Mouse (Mus musculus): ENCODE measurements around the gene Hist1h1e. TPM values are rescaled to one million over a fixed set of nuclear protein-coding genes. Genes with fewer than 3 reads are reported as not detected.
A peak's percentile ranks its signal among the peaks of the same experiment; 100 is the strongest.

The Hist1h1e gene
- polyA plus RNA-seq, 1 experiment = 2.4 TPM

DNA sequence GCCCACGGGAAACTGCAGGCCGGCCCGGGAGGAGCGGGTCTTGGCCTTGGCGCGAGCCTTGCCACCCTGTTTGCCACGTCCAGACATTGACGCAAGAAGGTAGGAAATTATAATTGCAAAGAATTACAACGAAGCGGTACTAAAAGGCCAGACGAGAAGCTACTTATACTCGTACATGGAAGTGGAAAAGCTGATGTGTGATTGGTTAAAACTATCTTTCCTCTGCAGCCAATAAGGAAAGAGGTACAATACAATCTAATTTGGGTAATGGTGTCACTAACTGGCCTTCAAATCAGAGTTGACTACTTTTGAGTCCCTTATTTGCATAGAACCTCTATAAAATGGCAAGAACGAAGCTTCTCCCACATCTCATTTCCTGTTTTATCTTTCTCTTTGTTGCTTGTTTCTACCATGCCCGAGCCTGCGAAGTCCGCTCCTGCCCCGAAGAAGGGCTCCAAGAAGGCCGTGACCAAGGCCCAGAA, 51.3 kb downstream of the Hist1h1e start, which contains the start of the genes Hist1h2ae and Hist1h2bg:
TSS of gene Hist1h2ae (minus strand) at position 199 of the 482 bp plus-strand sequence.
TSS of gene Hist1h2bg (plus strand) at position 375 of the 482 bp plus-strand sequence.
- H3K4me3 ChIP-seq (ENCODE audit: low read depth, low read length) = peak within 1 kb of the TSS; percentile 69
- TF ChIP-seq CTCF (IDR thresholded peaks at IDR 0.05; ENCODE audit: extremely low read depth, insufficient read length, insufficient replicate concordance, low read depth, low read length) = no peak
- 0% methylated on average over 18 of the region's 18 CpGs for WGBS
- H3K27me3 ChIP-seq (ENCODE audit: control insufficient read depth, insufficient read depth, low read length) = no peaks in the 10 kb centered on the region
- H3K27ac ChIP-seq (ENCODE audit: insufficient read depth, low read depth, low read length) = peak within 1 kb of the TSS; percentile 90
- no peaks in the 10 kb centered on the region for H3K36me3 ChIP-seq (ENCODE audit: control insufficient read depth, insufficient read depth, low read length)
- H3K4me1 ChIP-seq (ENCODE audit: control insufficient read depth, insufficient read depth, insufficient read length, low read length) = no peaks in the 10 kb centered on the region

Other genes with a start within 250 kb of the Hist1h1e start
- 0.95 and 1.2 TPM in 2 replicates for gene Abt1, start 198.7 kb downstream of the Hist1h1e start, polyA plus RNA-seq (2012; rRNA removed)
- 0.05 TPM in 1 of 2 replicates, not detected in the other for gene Btn1a1, start 156.7 kb downstream of the Hist1h1e start, polyA plus RNA-seq (2012; rRNA removed)
- not detected in 2 replicates for gene Btn2a2, start 133.7 kb downstream of the Hist1h1e start, polyA plus RNA-seq (2012; rRNA removed)
- 39.6 and 71.6 TPM in 2 replicates for gene Hist1h4h, start 91.5 kb downstream of the Hist1h1e start, polyA plus RNA-seq (2012; rRNA removed)
- gene Hist1h2af, start 88.7 kb downstream of the Hist1h1e start, polyA plus RNA-seq (2012; rRNA removed) = 631 and 1,420 TPM in 2 replicates
- 43.4 and 65.8 TPM in 2 replicates for gene Hist1h3g, start 87.1 kb downstream of the Hist1h1e start, polyA plus RNA-seq (2012; rRNA removed)
- 2.4 and 5.1 TPM in 2 replicates for gene Hist1h2bh, start 79.2 kb downstream of the Hist1h1e start, polyA plus RNA-seq (2012; rRNA removed)
- gene Hist1h3f, start 78.5 kb downstream of the Hist1h1e start, polyA plus RNA-seq (2012; rRNA removed) = 9.6 and 13.1 TPM in 2 replicates
- gene Hist1h4f, start 70.9 kb downstream of the Hist1h1e start, polyA plus RNA-seq (2012; rRNA removed) = 13.6 and 21.3 TPM in 2 replicates
- 0.27 and 0.29 TPM in 2 replicates for gene Hist1h1d, start 69.3 kb downstream of the Hist1h1e start, polyA plus RNA-seq (2012; rRNA removed)
- 27.6 and 43.3 TPM in 2 replicates for gene Hist1h3e, start 60.2 kb downstream of the Hist1h1e start, polyA plus RNA-seq (2012; rRNA removed)
- 27.3 and 38.0 TPM in 2 replicates for gene Hist1h2ae, start 51.3 kb downstream of the Hist1h1e start, polyA plus RNA-seq (2012; rRNA removed)
- 32.8 and 51.3 TPM in 2 replicates for gene Hist1h2bg, start 51.2 kb downstream of the Hist1h1e start, polyA plus RNA-seq (2012; rRNA removed)
- gene Hist1h2bf, start 48.4 kb downstream of the Hist1h1e start, polyA plus RNA-seq (2012; rRNA removed) = 9.0 and 24.6 TPM in 2 replicates
- gene Hist1h2ad, start 48.2 kb downstream of the Hist1h1e start, polyA plus RNA-seq (2012; rRNA removed) = 21.3 and 30.3 TPM in 2 replicates
- 11.5 and 24.2 TPM in 2 replicates for gene Hist1h3d, start 46.8 kb downstream of the Hist1h1e start, polyA plus RNA-seq (2012; rRNA removed)
- 10.1 and 13.8 TPM in 2 replicates for gene Hist1h4d, start 41.0 kb downstream of the Hist1h1e start, polyA plus RNA-seq (2012; rRNA removed)
- 1.5 and 1.8 TPM in 2 replicates for gene Hist1h2be, start 1.4 kb downstream of the Hist1h1e start, polyA plus RNA-seq (2012; rRNA removed)
- gene Hist1h2ac, start 61.4 kb upstream of the Hist1h1e start, polyA plus RNA-seq (2012; rRNA removed) = 3.1 and 4.0 TPM in 2 replicates
- 210 and 772 TPM in 2 replicates for gene Hist1h2bc, start 61.6 kb upstream of the Hist1h1e start, polyA plus RNA-seq (2012; rRNA removed)
- not detected in 2 replicates for gene Hist1h1t, start 73.3 kb upstream of the Hist1h1e start, polyA plus RNA-seq (2012; rRNA removed)
- gene Hist1h4c, start 75.9 kb upstream of the Hist1h1e start, polyA plus RNA-seq (2012; rRNA removed) = 13.7 and 17.8 TPM in 2 replicates
- 3.5 and 7.7 TPM in 2 replicates for gene Hfe, start 88.3 kb upstream of the Hist1h1e start, polyA plus RNA-seq (2012; rRNA removed)
- gene Hist1h1c, start 116.2 kb upstream of the Hist1h1e start, polyA plus RNA-seq (2012; rRNA removed) = 25.6 and 68.0 TPM in 2 replicates
- 39.3 and 49.1 TPM in 2 replicates for gene Hist1h3c, start 123.0 kb upstream of the Hist1h1e start, polyA plus RNA-seq (2012; rRNA removed)
- gene Hist1h2bb, start 124.2 kb upstream of the Hist1h1e start, polyA plus RNA-seq (2012; rRNA removed) = 17.8 and 19.7 TPM in 2 replicates
- 32.5 and 55.3 TPM in 2 replicates for gene Hist1h2ab, start 128.6 kb upstream of the Hist1h1e start, polyA plus RNA-seq (2012; rRNA removed)
- 39.8 and 49.8 TPM in 2 replicates for gene Hist1h3b, start 129.7 kb upstream of the Hist1h1e start, polyA plus RNA-seq (2012; rRNA removed)
- 17.0 and 25.9 TPM in 2 replicates for gene Hist1h4b, start 134.5 kb upstream of the Hist1h1e start, polyA plus RNA-seq (2012; rRNA removed)
- 17.4 and 19.9 TPM in 2 replicates for gene Hist1h4a, start 138.7 kb upstream of the Hist1h1e start, polyA plus RNA-seq (2012; rRNA removed)
- 32.6 and 42.4 TPM in 2 replicates for gene Hist1h3a, start 139.8 kb upstream of the Hist1h1e start, polyA plus RNA-seq (2012; rRNA removed)
- gene Hist1h1a, start 141.1 kb upstream of the Hist1h1e start, polyA plus RNA-seq (2012; rRNA removed) = 0.53 and 0.95 TPM in 2 replicates
- gene Trim38, start 147.4 kb upstream of the Hist1h1e start, polyA plus RNA-seq (2012; rRNA removed) = 0.90 and 4.5 TPM in 2 replicates
- not detected in 2 replicates for gene Slc17a2, start 184.4 kb upstream of the Hist1h1e start, polyA plus RNA-seq (2012; rRNA removed)
- not detected in 2 replicates for gene Slc17a3, start 216.9 kb upstream of the Hist1h1e start, polyA plus RNA-seq (2012; rRNA removed)
- not detected in 2 replicates for gene Slc17a1, start 245.2 kb upstream of the Hist1h1e start, polyA plus RNA-seq (2012; rRNA removed)